Mouse (Mus musculus): ENCODE measurements around the gene Scube1. TPM values are rescaled to one million over a fixed set of nuclear protein-coding genes. Genes with fewer than 3 reads are reported as not detected.

The Scube1 gene
- total RNA-seq, 2 experiments from 2014 or later = 19.2 to 21.7 TPM

DNA sequence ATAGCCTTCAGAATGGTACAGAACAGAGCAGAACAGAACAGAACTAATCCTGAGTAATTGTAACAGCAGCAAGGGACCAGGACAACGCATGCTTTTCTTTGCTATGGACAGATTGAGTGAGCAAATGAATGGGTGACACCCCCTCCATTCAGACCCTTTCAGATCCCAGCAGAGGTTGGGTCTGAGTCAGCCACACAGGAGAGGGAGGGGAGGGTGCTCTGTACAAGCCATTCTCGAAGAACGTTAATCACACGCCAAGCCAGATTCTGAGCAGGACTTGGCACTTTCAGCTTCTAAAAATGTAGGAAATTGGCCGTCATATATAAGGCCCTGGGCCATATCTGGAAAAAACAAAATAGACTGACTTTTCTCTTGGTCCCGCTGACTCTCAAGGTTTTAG is 57.3 kb downstream of the Scube1 start:
- DNase-seq (ENCODE audit: low spot score in 2 of 2) = no peak

DNA sequence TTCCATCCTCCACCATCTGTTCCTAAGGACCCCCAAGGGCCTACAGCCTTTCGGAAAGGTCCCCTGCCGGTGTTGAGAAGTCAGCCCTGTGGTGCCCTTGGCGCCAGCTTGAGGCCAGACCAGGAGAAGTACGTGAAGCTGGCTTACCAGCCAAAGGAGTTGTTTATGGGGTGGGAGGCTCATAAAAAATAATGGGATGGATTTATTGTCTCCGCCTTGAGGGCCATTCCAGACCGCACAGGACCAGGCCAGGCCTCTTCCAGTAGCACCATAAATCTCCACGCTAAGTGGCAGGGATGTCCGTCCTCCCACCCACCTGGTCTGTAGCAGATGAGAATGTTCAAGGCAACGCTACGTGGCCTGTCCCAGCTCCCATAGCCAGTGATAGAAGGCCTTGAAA is 58.4 kb downstream of the Scube1 start:
- DNase-seq (ENCODE audit: low spot score in 2 of 2) = no peak

DNA sequence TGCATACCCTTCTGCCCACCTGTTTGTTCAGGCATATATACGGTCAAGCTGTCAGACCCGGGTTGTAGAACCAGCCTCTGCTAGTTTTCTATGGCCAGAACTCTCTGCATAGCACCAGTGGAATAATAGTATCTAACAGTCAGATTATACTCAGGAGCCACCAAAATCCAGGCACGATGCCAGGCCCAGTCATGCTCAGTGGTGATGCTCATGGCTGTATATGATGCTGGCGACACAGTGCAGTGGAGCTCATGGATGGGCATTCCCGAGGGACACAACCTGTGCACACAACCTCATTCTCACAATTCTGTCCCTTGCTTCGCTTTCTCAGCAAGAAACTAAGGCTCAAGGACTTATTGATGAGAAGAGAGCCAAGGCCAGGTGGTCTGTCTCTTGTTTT is 58.8 kb downstream of the Scube1 start:
- DNase-seq (ENCODE audit: low spot score in 2 of 2) = no peak

DNA sequence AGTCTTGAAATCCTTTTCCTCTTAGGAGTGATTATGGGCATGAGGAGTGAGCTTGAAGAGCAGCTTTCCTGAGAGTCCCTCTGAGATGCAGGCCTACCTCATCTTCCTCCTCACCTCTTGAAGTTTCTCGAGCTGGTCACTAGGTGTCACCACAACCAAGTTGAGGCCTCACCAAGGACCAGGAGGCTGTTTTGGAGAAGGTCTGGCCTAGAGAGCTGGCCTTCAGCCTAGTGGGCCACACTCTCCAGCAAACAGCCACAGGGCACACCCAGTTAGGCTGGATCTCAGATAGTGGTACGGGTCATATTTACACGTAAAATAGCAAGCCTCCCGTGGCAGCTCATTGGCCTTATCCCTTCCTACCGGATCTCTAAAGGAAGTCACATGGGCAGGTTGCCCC is 60.1 kb downstream of the Scube1 start:
- DNase-seq (ENCODE audit: low spot score in 2 of 2) = peak; percentile 47 to 62

DNA sequence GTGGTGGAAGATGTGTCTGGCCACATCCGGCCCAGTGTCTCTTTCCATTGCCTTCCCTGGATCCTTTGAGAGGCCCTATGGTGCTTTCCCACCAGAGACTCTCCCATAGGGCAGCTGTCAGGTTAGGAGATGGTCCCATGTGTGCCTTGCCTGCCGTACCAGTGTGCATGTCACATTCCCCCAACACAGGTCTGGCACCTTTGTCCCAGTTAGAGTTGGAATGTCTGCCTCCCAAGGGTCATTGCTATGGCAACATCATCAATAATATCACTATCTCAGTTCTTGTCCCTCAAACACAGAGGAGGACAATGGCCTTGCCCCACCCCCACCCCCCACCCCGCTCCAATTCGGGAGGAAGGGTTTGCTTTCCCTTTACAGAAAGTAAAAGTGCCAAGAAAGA is 61.8 kb downstream of the Scube1 start:
- no peak for DNase-seq (ENCODE audit: low spot score in 2 of 2)

DNA sequence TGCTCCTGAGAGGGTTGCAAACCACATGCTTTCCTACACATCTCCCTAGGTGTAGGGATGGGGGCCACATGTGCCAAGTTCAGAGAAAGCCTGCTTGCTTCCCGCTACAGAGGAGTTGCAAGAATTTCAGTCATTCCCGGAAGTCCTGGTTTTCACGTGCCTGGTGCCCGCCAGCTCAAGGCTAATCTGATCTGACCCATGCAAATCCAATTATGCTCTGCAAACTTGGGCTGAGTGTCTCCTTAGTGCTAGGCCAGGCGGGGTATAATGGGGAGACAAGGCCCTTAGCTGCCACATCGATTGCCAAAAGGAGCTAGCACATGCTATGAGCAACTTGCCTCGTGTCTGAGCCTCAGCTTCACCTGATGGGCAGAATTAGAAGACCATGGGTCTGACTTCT is 62.7 kb downstream of the Scube1 start:
- DNase-seq (ENCODE audit: low spot score in 2 of 2) = no peak

DNA sequence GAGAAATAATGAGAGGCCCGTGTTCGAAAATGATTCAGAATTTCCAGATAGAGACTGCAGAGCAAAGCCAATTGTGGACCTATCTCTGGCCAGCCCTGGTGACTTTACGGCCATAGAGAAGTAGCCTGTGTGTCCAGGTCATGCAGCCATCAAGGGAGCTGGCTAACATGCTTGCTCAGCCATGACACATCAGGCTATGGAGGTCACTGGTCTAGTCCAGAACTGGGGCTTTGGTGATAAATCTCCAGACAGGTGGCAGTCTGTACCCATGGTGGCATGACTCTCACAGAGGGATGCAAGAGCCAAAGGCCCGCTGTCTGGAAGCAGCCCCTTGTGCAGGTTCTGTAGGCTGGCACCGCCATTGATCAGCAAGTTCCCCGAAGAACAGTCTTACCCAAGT is 82.3 kb downstream of the Scube1 start:
- DNase-seq (ENCODE audit: low spot score in 2 of 2) = no peak

DNA sequence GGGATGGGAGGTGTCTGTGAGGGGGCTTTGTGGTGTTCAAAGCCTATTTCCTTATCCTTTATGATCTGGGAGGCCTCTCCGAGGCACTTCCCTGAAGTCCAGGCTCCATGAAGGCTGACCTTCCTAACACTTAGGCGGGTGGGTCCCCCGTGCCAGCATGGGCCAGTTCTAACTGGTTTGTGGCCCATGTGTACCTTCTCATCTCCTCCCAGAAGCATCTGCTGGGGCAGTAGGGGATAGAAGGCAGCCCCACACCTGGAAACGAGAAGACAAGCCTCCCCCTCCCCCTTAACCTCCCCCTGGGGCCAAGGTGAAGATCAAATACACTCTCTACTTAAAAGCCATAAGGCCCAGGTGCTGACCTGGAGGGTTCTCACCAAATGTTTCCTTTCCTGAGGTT is 84.6 kb downstream of the Scube1 start:
- DNase-seq (ENCODE audit: low spot score in 2 of 2) = no peak

DNA sequence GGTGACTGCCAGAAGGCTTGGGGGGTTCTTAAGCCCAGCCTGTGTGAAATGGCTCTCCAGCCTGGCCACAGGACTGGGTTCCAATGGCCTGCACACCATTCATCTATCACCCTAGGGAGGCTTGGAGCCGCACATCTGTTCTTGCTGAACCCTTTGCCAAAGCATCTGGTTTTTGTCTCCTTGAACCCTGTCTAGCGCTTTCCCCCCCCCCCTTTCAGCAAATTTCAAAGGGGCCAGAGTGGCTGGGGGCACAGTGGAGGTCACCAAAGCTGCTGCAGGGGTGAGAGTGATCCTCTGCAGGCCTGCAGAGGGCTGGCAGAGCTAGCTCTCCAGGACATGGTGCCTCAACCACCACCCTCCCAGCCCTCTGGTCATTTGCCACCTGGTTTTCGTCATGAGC is 85.7 kb downstream of the Scube1 start:
- DNase-seq (ENCODE audit: low spot score in 2 of 2) = no peak

DNA sequence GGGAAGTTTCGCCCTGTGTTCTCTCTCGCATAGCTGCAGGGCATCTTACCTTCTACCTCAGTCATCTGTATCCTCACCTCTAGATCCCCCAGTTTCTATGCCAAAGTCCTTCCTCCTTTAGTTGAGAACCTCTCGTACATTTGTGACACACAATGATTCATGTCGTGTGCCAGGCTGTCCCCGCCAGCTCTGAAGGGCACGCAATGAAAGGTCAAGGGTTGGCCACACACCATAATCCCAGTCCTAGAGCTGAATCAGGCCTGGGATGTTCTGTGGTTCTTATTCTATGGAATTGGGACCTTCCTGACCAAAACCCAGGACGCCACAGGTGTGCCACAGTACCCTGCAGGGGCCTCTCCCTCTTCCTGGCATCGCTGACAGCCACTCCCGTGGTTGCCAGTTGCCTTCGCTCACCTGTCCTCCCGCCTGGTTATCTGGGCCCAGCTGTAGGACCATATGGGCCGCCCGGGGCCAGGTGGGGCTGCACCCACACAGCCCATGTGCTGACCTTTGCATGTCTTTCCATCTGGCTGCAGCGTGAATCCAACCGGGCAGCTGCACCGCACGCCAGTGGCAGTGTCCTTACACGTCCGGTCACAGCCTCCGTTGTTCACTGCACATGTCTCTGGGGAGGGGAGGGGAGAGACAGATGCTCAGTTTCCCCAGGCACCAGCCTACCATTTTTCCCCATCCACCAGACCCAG is 86.5 kb downstream of the Scube1 start:
- DNase-seq (ENCODE audit: low spot score in 2 of 2) = no peak

DNA sequence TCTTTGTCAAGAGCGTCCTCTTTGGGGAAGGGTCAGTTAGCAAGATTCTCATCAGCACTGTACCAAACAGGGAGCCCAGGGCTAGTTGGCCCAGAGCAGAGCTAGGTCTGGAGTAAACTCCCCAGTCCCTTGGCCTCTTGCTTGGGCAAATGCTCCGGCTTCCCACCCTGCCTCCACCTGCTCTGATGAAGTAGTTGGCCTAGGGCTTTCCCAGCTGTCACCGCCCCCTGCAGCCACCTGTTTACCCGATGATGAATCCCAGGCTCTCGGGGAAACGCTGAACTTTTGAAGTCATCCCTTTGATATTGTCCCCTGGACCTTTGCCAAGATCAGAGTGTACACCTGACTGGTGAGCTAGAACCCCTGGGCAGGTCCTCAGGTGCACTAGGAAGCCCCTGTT is 88.1 kb downstream of the Scube1 start:
- DNase-seq (ENCODE audit: low spot score in 2 of 2) = peak in 1 of 2 experiments; percentile 18

DNA sequence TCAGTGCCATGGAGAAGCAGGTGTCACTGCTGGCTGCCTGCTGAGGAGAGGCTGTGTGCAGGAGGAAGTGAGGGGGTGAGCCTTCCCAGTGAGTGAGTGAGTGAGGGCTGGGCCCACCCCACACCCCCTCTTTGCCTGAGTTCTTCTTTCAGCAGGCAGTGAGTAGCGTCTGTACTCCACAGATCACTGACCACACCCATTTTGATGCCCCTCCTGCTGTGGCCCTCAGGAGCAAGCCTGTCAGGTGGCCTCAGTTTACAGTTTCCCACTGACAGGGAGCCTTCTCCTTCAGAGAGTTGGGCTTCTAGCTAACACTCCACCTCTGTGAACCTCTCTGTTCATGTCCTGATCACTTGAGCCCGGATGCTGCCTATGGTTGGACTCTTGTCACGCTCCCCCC is 89.6 kb downstream of the Scube1 start:
- no peak for DNase-seq (ENCODE audit: low spot score in 2 of 2)

DNA sequence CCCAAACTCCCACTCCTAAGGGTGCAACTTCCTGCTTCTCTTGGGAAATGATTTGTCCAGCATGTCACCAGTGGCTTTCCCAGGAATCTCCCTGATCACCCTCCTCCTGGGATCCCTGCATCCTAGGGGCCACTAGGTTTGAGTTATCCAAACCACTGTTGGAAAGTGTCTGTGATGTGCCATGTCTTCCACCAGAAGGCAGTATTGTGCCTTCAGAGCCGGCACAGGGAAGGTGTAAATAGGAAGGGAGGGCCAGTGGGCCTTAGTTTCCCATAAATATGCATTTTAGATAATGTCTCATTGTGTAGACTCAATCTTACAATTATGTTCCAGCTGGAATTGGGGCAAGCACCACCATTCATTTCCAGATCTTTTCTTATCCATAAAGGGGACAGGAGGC is 90.7 kb downstream of the Scube1 start:
- peak in 1 of 2 experiments; percentile 28 for DNase-seq (ENCODE audit: low spot score in 2 of 2)

DNA sequence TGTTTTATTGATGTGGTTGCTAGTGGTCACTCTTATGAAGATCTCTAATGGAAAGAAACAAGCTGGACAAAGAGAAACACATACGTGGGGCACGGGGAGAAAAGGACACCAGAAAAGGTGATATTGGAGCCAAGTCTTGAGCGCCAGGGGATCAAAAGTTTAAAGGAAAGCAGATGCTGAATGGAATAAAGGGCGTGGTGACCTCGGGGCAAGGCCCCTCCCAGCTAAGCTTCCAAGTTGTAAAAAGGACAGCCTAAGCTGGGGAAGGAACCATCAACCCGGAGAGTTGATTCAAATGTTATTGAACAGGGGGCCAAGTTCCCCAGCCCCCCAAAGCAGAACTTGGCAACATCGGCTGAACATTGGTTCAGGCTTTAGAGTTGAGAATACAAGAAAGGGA is 93.8 kb downstream of the Scube1 start:
- DNase-seq (ENCODE audit: low spot score in 2 of 2) = no peak

DNA sequence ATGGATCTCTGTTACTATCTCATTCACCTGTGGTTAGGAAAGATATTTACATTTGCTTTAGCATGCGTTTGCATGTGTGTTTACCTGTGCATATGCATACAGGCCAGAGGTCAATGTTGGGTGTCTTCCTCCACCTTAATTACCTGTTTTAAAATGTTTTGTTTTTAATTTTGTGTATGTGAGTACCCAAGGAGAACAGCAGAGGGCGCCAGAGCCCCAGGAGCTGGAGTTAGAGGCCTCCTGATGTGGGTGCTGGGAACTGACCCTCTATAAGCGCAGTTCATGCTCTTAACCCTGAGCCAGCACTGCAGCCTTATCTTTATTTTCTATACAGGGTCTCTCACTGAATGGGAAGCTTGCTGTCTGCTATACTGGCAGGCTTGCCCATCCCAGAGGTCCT is 95.1 kb downstream of the Scube1 start:
- DNase-seq (ENCODE audit: low spot score in 2 of 2) = no peak

DNA sequence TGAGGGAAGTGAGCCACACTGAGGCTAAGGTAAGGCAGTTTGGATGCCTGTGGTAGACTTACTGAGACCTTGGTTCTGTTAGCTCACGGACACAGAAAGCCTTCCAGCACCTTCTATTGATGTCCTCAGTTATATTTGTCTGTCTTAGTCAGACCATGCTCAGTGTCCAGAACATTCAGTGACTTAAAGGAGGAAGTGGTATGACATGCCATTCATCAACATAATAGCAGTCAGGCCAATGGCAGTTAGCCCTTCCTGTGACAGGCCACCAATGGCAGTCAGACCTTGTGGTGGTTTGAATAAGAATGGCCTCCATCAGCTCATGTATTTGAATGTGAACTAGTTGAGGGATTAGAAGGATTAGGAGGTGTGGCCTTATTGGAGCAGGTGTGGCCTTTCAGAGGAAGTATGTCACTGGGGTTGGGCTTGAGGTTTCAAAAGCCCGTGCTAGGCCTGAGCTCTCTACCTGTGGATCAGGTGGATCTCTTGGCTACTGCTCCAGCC is 98.6 kb downstream of the Scube1 start:
- DNase-seq (ENCODE audit: low spot score in 2 of 2) = no peak

DNA sequence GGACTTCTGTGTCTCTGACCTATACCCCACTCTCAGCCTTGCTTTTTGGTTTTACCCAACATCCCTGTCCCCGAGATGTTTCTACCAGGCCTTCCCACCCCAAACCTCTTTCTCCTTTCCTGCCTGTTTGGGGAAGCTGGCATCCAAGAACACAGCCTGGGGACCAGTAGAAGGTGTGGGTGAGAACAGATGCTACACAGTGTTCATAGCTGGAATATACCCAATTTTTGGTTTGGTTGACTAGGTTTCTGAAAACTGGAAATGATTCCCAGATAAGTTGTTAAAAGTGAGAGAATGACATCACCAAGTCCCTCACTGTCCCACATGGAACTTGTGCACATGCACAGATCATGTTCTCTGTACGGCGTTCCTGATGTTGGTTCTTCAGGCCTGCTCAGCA is 109.6 kb downstream of the Scube1 start:
- DNase-seq (ENCODE audit: low spot score in 2 of 2) = peak in 1 of 2 experiments; percentile 71

DNA sequence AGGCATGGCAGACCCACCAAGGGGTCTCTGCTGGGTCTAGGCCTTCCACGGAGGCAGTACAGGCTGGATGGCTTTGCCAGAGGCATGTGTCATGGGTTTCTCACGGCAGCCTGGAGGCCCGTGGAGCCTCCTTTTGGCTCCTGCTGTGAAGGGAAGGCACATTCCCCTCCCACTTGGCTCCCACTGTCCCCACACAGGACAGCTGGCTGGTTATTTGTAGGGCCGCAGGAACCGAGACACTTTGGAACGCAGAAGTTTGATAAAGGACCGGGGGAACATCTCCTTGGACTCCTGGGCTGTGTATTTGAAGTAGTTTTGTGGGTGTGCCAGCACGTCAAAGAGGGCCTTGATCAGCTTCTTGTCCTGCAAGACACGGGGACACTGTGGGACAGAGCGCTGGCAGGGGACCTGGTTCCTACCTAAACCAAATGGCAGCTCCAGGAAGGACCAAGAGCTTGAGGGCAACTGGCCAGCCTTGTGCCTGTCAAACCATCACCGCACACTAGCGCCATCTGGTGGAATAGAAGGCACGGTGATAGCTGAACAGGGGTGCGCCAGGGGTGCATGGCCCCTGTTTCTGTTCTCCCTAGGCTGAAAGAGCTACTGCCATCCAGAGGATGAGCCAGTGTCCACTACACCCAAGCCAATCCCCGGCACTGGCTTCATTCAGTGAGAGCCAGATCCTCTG is 117.6 kb downstream of the Scube1 start:
- peak; percentile 50 to 67 for DNase-seq (ENCODE audit: low spot score in 2 of 2)

DNA sequence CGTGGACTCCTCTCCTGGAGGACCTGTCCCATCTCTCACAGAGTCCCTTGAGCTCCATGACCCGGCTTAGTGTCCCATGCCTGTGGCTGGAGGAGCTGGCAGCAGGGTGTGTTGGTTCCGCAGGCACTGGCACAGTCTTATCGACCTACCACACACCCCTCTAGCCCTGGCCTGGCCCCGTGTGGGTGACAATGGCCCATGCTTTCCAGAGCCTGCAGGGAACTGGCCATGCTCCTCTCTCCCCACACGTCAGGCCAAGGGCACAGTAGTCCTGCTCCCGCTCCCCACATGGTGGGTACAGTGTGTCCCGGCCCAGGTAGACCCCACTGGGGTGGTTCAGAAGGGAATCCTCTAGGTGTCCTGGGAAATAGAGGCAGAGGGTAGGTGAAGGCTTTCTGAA is 118.1 kb downstream of the Scube1 start:
- no peak for DNase-seq (ENCODE audit: low spot score in 2 of 2)

DNA sequence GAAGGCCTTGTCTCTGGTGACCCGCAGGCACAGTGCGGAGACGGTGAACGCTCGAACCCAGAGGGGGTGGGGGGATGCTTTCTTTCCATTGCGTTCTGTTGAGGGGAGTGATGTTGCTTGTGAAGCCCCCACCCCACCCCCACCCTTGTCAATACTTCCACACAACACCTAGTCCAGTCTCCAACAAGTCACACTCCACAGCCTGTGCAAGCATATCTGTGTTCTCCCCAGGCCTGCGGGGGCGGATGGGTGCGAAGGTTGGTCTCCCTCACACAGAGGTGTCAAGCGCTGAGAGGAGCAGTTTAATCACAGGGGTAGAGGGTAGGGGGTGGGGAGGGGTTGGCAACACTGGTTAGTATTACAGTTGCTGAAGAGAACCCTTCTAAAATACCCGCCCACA is 118.6 kb downstream of the Scube1 start:
- no peak for DNase-seq (ENCODE audit: low spot score in 2 of 2)

DNA sequence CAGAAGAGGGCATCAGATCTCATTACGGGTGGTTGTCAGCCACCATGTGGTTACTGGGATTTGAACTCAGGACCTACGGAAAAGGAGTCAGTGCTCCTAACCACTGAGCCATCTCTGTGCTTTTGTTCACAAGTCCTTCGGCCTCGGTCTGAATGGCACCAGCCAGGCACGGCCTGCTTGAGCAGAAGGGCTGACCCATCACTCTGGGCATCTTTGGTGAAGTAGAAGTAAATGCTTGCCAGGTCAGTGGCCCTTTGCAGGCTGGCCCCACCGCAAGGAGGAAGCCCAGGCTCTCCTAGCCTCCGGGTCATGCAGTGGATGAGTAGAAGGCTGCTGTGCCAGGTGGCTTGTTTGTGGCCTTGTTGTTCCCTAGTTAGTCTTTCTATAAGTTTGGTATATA is 121.4 kb downstream of the Scube1 start:
- no peak for DNase-seq (ENCODE audit: low spot score in 2 of 2)

DNA sequence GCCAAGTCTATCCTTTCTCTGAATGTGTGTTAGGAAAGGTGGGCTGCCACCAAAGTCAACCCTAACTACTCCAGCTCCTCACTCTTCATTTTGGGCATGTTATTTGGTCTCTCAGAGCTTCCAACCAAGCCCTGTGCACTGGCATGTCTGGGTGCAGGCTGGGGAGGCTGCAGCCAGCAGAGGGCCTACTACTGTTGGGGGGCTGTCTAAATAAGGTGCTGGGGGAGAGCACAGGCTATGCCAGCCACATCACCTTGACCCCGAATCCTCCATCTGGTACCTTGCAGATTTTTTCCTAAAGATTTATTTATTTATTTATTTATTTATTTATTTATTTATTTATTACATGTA is 121.8 kb downstream of the Scube1 start:
- no peak for DNase-seq (ENCODE audit: low spot score in 2 of 2)
